Mouse (Mus musculus) cerebellum, adult 2 months (tissue): ENCODE measurements at regions not wholly inside any gene's neighbourhood (a gene's known extent, or its start where the extent isn't known, plus 50 kb on each side); places are given as distances from the start of the nearest gene placed in this dataset.

Source experiments
- CTCF ChIP-seq: fragments of 200-500 bp; IDR thresholded peaks from 2 replicates; pipeline ENCODE4 v1.5.1; 2011; ENCODE audit warnings: low read depth, mild to moderate bottlenecking, control low read depth, low read length, moderate library complexity, borderline replicate concordance; ENCODE audit not compliant: insufficient read depth
- POLR2A ChIP-seq: fragments of 200-500 bp; IDR thresholded peaks from 2 replicates; pipeline ENCODE4 v1.6.1; 2011; ENCODE audit warnings: low read length, control low read depth, borderline replicate concordance; ENCODE audit not compliant: insufficient read depth

DNA sequence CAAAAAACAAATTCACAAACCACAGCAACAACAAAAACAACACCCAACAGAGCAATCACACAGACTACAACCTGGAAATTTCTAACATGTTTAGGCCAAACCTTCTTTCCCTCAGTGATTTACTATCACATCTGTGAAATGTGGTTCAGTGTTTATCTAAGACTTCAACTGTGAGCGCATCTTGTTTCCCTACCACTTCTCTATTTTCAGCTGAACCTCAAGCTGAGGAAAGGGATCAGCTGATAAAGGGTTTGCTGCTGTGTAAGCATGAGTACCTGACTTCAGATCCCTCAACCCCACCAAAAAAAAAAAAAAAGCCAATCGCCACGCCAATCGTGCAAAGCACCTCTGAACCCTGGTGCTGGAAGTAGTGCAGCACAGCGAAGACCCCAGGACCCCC is 142.8 kb upstream of the Spef2 start:
- no peak for TF ChIP-seq CTCF
- no peak for TF ChIP-seq POLR2A
